Mouse (Mus musculus): ENCODE measurements around the gene Fdx1l.

GRCm38 (mm10) chr9:21036666-21037065 is 36.7 kb downstream of the Fdx1l start:
- TF ChIP-seq POLR2AphosphoS2 (IDR thresholded peaks at IDR 0.05; ENCODE audit: low read length): no peak
- TF ChIP-seq MAX (IDR thresholded peaks at IDR 0.05; ENCODE audit: low read length): no peak
- no peak for TF ChIP-seq GABPA (IDR thresholded peaks at IDR 0.05; ENCODE audit: low read depth, low read length)
- TF ChIP-seq SMC3 (IDR thresholded peaks at IDR 0.05; ENCODE audit: low read depth, low read length): no peak
- TF ChIP-seq CTCF (IDR thresholded peaks at IDR 0.05 in 2 of 3, conservative IDR thresholded peaks at IDR 0.05 in 1 of 3; ENCODE audit: control insufficient read depth in 1 of 3, insufficient read depth in 1 of 3, low read depth in 2 of 3, low read length in 3 of 3, poor library complexity in 1 of 3, severe bottlenecking in 1 of 3): no peak
- TF ChIP-seq POLR2A (IDR thresholded peaks at IDR 0.05; ENCODE audit: control insufficient read depth in 1 of 2, insufficient read depth in 1 of 2, low read depth in 1 of 2, low read length in 2 of 2, poor library complexity in 1 of 2): no peak
- TF ChIP-seq CHD2 (IDR thresholded peaks at IDR 0.05; ENCODE audit: low read length): no peak
- no peak for TF ChIP-seq UBTF (IDR thresholded peaks at IDR 0.05; ENCODE audit: borderline replicate concordance, insufficient read depth, low read depth, low read length)
- no peak for TF ChIP-seq USF1 (IDR thresholded peaks at IDR 0.05; ENCODE audit: low read depth, low read length)
- no peak for TF ChIP-seq GATA1 (IDR thresholded peaks at IDR 0.05; ENCODE audit: low read depth, low read length)
- TF ChIP-seq TCF12 (IDR thresholded peaks at IDR 0.05; ENCODE audit: low read depth, low read length): no peak
- TF ChIP-seq RCOR1 (IDR thresholded peaks at IDR 0.05; ENCODE audit: low read depth, low read length): no peak
- TF ChIP-seq MAZ (IDR thresholded peaks at IDR 0.05; ENCODE audit: low read depth, low read length): no peak
- no peak for TF ChIP-seq USF2 (IDR thresholded peaks at IDR 0.05; ENCODE audit: borderline replicate concordance in 1 of 2, insufficient read depth in 1 of 2, low read depth in 1 of 2, low read length in 2 of 2)

All from MEL (cell line).